Comparison of ENCODE assay signal across 23 mouse cellular contexts in the genomic region with DNA sequence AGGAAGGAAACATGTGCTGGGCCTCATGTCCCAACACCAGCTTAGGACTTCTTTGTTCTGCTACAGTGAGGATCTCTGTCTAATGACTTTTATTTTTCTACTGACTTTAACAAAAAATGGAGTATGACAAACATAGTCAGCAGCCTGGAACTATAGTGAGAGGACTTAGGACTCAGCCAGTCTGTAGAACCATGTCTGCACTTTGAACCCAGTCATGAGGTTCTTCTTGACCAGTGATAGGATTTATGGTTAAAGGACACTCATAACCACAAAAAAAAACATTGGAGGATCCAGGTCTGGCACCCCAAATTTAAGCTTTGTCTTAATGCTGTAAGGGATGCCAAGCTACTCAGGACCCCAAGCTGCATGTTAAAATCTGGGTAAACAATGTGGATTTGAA.
"Had no signal": no experiment of that assay in that cellular context is flagged by ENCODE, and none has a peak within 500 bp of the region (broad histone marks: within the 10 kb centered on the region; RNA-seq: fewer than 3 reads in every experiment).

No protein-coding gene starts in this region.

- H3K4me2 ChIP-seq: heart, embryonic 11.5 days; heart, embryonic 13.5 days; heart, embryonic 15.5 days; hindbrain, embryonic 13.5 days; hindbrain, embryonic 15.5 days; limb, embryonic 13.5 days; limb, embryonic 15.5 days; liver, embryonic 11.5 days; liver, embryonic 13.5 days; liver, embryonic 15.5 days had no signal

- H3K9ac ChIP-seq: forebrain, postnatal 0 days; heart, embryonic 13.5 days; heart, embryonic 15.5 days; hindbrain, embryonic 13.5 days; hindbrain, embryonic 15.5 days; limb, embryonic 13.5 days; limb, embryonic 15.5 days; liver, embryonic 13.5 days; liver, embryonic 15.5 days had no signal

- H3K36me3 ChIP-seq: heart, embryonic 13.5 days; heart, embryonic 15.5 days; hindbrain, embryonic 13.5 days; hindbrain, embryonic 15.5 days; limb, embryonic 13.5 days; limb, embryonic 15.5 days; liver, embryonic 13.5 days; liver, embryonic 15.5 days had no signal

- H3K27me3 ChIP-seq: heart, embryonic 13.5 days; heart, embryonic 15.5 days; hindbrain, embryonic 13.5 days; hindbrain, embryonic 15.5 days; limb, embryonic 13.5 days; limb, embryonic 15.5 days; liver, embryonic 13.5 days; liver, embryonic 15.5 days had no signal

- H3K27ac ChIP-seq: heart, adult 2 months; heart, embryonic 13.5 days; heart, embryonic 15.5 days; hindbrain, embryonic 13.5 days; hindbrain, embryonic 15.5 days; hindbrain, postnatal 0 days; kidney, postnatal 0 days; limb, embryonic 13.5 days; limb, embryonic 15.5 days; liver, embryonic 13.5 days; liver, embryonic 15.5 days had no signal

- ATAC-seq: forebrain, postnatal 0 days; hindbrain, postnatal 0 days; intestine, embryonic 16.5 days had no signal

- DNase-seq: forebrain, postnatal 0 days; gastrocnemius, postnatal 14 days; gastrocnemius, postnatal 36 days; heart, adult 11 months; heart, adult 2 months; heart, postnatal 14 days; heart, postnatal 36 days; layer of hippocampus, adult 9-11 months; layer of hippocampus, postnatal 36 days; left cerebral cortex, postnatal 4 days; liver, embryonic 13.5 days had no signal

- H3K9me3 ChIP-seq: heart, embryonic 13.5 days; heart, embryonic 15.5 days; hindbrain, embryonic 13.5 days; hindbrain, embryonic 15.5 days; limb, embryonic 13.5 days; limb, embryonic 15.5 days; liver, embryonic 13.5 days; liver, embryonic 15.5 days had no signal

- H3K4me3 ChIP-seq: heart, adult 2 months; heart, embryonic 13.5 days; heart, embryonic 15.5 days; hindbrain, embryonic 13.5 days; hindbrain, embryonic 15.5 days; limb, embryonic 13.5 days; limb, embryonic 15.5 days; liver, embryonic 13.5 days; liver, embryonic 15.5 days had no signal

- H3K4me1 ChIP-seq: heart, embryonic 13.5 days; heart, embryonic 15.5 days; hindbrain, embryonic 13.5 days; hindbrain, embryonic 15.5 days; limb, embryonic 13.5 days; limb, embryonic 15.5 days; liver, embryonic 13.5 days; liver, embryonic 15.5 days had no signal
